Mouse (Mus musculus): Measurements from ENCODE around the gene Olfr1105. TPM values are rescaled to one million over a fixed set of nuclear protein-coding genes. Genes with fewer than 3 reads are reported as not detected.

Gene Olfr1105
- polyA plus RNA-seq (2015; fragmentation: Nextera tagmentation; extraction: Ambion mirVana), result not detected in 2 replicates

GRCm38 (mm10) chr2:87036431-87036830, at the start of gene Olfr1105:
Gene Olfr1105, minus strand, starts transcription at chr2:87036531.
- H3K27me3 ChIP-seq, result no peaks in the 10 kb centered on the region
- H3K4me1 ChIP-seq, result no peaks in the 10 kb centered on the region
- H3K36me3 ChIP-seq, result no peaks in the 10 kb centered on the region
- H3K27ac ChIP-seq, result no peak within 1 kb of the TSS
- H3K9me3 ChIP-seq (replicated peaks), result no peaks in the 10 kb centered on the region
- no peak within 1 kb of the TSS for H3K4me3 ChIP-seq (replicated peaks)
- H3K9ac ChIP-seq, result no peak within 1 kb of the TSS
- H3K4me2 ChIP-seq, result no peak within 1 kb of the TSS
- ATAC-seq (replicated peaks; ENCODE audit: low FRiP score), result no peak

- Histone ChIP-seq H3K27me3 (no peaks in the 10 kb centered on the region), H3K9me3 (replicated peaks) (no peaks in the 10 kb centered on the region), H3K9ac (no peak within 1 kb of the TSS), H3K4me1 (no peaks in the 10 kb centered on the region), H3K36me3 (no peaks in the 10 kb centered on the region), H3K27ac (no peak within 1 kb of the TSS), H3K4me3 (replicated peaks) (no peak within 1 kb of the TSS), H3K4me2 (no peak within 1 kb of the TSS)
- 86% methylated on average over 1 of the region's 1 CpGs for WGBS
- no peak for ATAC-seq (replicated peaks; ENCODE audit: low FRiP score)
These were observed 39.4 kb upstream of the Olfr1105 start, which contains the start of gene Olfr1107 for GRCm38 (mm10) chr2:87075717-87076116. Gene Olfr1107, minus strand, starts transcription at chr2:87075817.

- H3K27me3 ChIP-seq, result no peaks in the 10 kb centered on the region
- no peaks in the 10 kb centered on the region for H3K36me3 ChIP-seq
- H3K27ac ChIP-seq, result no peak within 1 kb of the TSS
- no peak within 1 kb of the TSS for H3K9ac ChIP-seq
- WGBS, result 63% methylated on average over 1 of the region's 1 CpGs
- no peak within 1 kb of the TSS for H3K4me2 ChIP-seq
- no peaks in the 10 kb centered on the region for H3K4me1 ChIP-seq
- no peaks in the 10 kb centered on the region for H3K9me3 ChIP-seq (replicated peaks)
- no peak for ATAC-seq (replicated peaks; ENCODE audit: low FRiP score)
- no peak within 1 kb of the TSS for H3K4me3 ChIP-seq (replicated peaks)
These were observed 15.8 kb upstream of the Olfr1105 start, which contains the start of gene Olfr1106 for GRCm38 (mm10) chr2:87052173-87052572. Gene Olfr1106, minus strand, starts transcription at chr2:87052273.

GRCm38 (mm10) chr2:87026980-87027379, 9.4 kb downstream of the Olfr1105 start, which contains the start of gene Olfr1104:
Gene Olfr1104, minus strand, starts transcription at chr2:87027080.
- H3K4me2 ChIP-seq, result no peak within 1 kb of the TSS
- no peak within 1 kb of the TSS for H3K27ac ChIP-seq
- no peak for ATAC-seq (replicated peaks; ENCODE audit: low FRiP score)
- no peaks in the 10 kb centered on the region for H3K9me3 ChIP-seq (replicated peaks)
- H3K9ac ChIP-seq, result no peak within 1 kb of the TSS
- no peak within 1 kb of the TSS for H3K4me3 ChIP-seq (replicated peaks)
- H3K27me3 ChIP-seq, result no peaks in the 10 kb centered on the region
- 74% methylated on average over 1 of the region's 1 CpGs for WGBS
- H3K4me1 ChIP-seq, result no peaks in the 10 kb centered on the region
- no peaks in the 10 kb centered on the region for H3K36me3 ChIP-seq

GRCm38 (mm10) chr2:86998098-86998497, 38.2 kb downstream of the Olfr1105 start, which contains the start of gene Olfr1102:
Gene Olfr1102, plus strand, starts transcription at chr2:86998398.
- no peak for ATAC-seq (replicated peaks; ENCODE audit: low FRiP score)
- H3K36me3 ChIP-seq, result no peaks in the 10 kb centered on the region
- H3K4me3 ChIP-seq (replicated peaks), result no peak within 1 kb of the TSS
- no peak within 1 kb of the TSS for H3K4me2 ChIP-seq
- no peak within 1 kb of the TSS for H3K9ac ChIP-seq
- H3K4me1 ChIP-seq, result no peaks in the 10 kb centered on the region
- no peaks in the 10 kb centered on the region for H3K27me3 ChIP-seq
- H3K27ac ChIP-seq, result no peak within 1 kb of the TSS
- H3K9me3 ChIP-seq (replicated peaks), result no peaks in the 10 kb centered on the region

GRCm38 (mm10) chr2:86991121-86991520, 45.2 kb downstream of the Olfr1105 start, which contains the start of gene Olfr1101:
Gene Olfr1101, minus strand, starts transcription at chr2:86991221.
- H3K27me3 ChIP-seq, result no peaks in the 10 kb centered on the region
- no peak for ATAC-seq (replicated peaks; ENCODE audit: low FRiP score)
- no peaks in the 10 kb centered on the region for H3K9me3 ChIP-seq (replicated peaks)
- 81% methylated on average over 3 of the region's 3 CpGs for WGBS
- no peaks in the 10 kb centered on the region for H3K36me3 ChIP-seq
- H3K4me2 ChIP-seq, result no peak within 1 kb of the TSS
- no peaks in the 10 kb centered on the region for H3K4me1 ChIP-seq
- H3K27ac ChIP-seq, result no peak within 1 kb of the TSS
- no peak within 1 kb of the TSS for H3K9ac ChIP-seq
- no peak within 1 kb of the TSS for H3K4me3 ChIP-seq (replicated peaks)

Other genes with a start within 250 kb of the Olfr1105 start
- not detected in 2 replicates for gene Olfr141, start 226.5 kb downstream of the Olfr1105 start, polyA plus RNA-seq (2015; fragmentation: Nextera tagmentation; extraction: Ambion mirVana)
- not detected in 2 replicates for gene Olfr1094, start 211.9 kb downstream of the Olfr1105 start, polyA plus RNA-seq (2015; fragmentation: Nextera tagmentation; extraction: Ambion mirVana)
- gene Olfr1095, start 184.8 kb downstream of the Olfr1105 start, polyA plus RNA-seq (2015; fragmentation: Nextera tagmentation; extraction: Ambion mirVana), result not detected in 2 replicates
- gene Gm13723, start 161.7 kb downstream of the Olfr1105 start, polyA plus RNA-seq (2015; fragmentation: Nextera tagmentation; extraction: Ambion mirVana), result not detected in 2 replicates
- not detected in 2 replicates for gene Olfr1097, start 144.3 kb downstream of the Olfr1105 start, polyA plus RNA-seq (2015; fragmentation: Nextera tagmentation; extraction: Ambion mirVana)
- gene Olfr1098, start 112.0 kb downstream of the Olfr1105 start, polyA plus RNA-seq (2015; fragmentation: Nextera tagmentation; extraction: Ambion mirVana), result not detected in 2 replicates
- not detected in 2 replicates for gene Olfr1099, start 75.8 kb downstream of the Olfr1105 start, polyA plus RNA-seq (2015; fragmentation: Nextera tagmentation; extraction: Ambion mirVana)
- gene Olfr1100, start 56.6 kb downstream of the Olfr1105 start, polyA plus RNA-seq (2015; fragmentation: Nextera tagmentation; extraction: Ambion mirVana), result not detected in 2 replicates
- gene Olfr1101, start 45.3 kb downstream of the Olfr1105 start, polyA plus RNA-seq (2015; fragmentation: Nextera tagmentation; extraction: Ambion mirVana), result not detected in 2 replicates
- gene Olfr1102, start 38.1 kb downstream of the Olfr1105 start, polyA plus RNA-seq (2015; fragmentation: Nextera tagmentation; extraction: Ambion mirVana), result not detected in 2 replicates
- not detected in 2 replicates for gene Olfr1104, start 9.5 kb downstream of the Olfr1105 start, polyA plus RNA-seq (2015; fragmentation: Nextera tagmentation; extraction: Ambion mirVana)
- gene Olfr1106, start 15.7 kb upstream of the Olfr1105 start, polyA plus RNA-seq (2015; fragmentation: Nextera tagmentation; extraction: Ambion mirVana), result not detected in 2 replicates
- not detected in 2 replicates for gene Olfr1107, start 39.3 kb upstream of the Olfr1105 start, polyA plus RNA-seq (2015; fragmentation: Nextera tagmentation; extraction: Ambion mirVana)
- gene Olfr1109, start 59.5 kb upstream of the Olfr1105 start, polyA plus RNA-seq (2015; fragmentation: Nextera tagmentation; extraction: Ambion mirVana), result not detected in 2 replicates
- gene Olfr259, start 78.0 kb upstream of the Olfr1105 start, polyA plus RNA-seq (2015; fragmentation: Nextera tagmentation; extraction: Ambion mirVana), result not detected in 2 replicates
- not detected in 2 replicates for gene Olfr1110, start 103.8 kb upstream of the Olfr1105 start, polyA plus RNA-seq (2015; fragmentation: Nextera tagmentation; extraction: Ambion mirVana)
- not detected in 2 replicates for gene Olfr1111, start 116.1 kb upstream of the Olfr1105 start, polyA plus RNA-seq (2015; fragmentation: Nextera tagmentation; extraction: Ambion mirVana)
- not detected in 2 replicates for gene Olfr1112, start 151.3 kb upstream of the Olfr1105 start, polyA plus RNA-seq (2015; fragmentation: Nextera tagmentation; extraction: Ambion mirVana)
- not detected in 2 replicates for gene Olfr1113, start 172.4 kb upstream of the Olfr1105 start, polyA plus RNA-seq (2015; fragmentation: Nextera tagmentation; extraction: Ambion mirVana)
- gene Olfr1115, start 211.5 kb upstream of the Olfr1105 start, polyA plus RNA-seq (2015; fragmentation: Nextera tagmentation; extraction: Ambion mirVana), result not detected in 2 replicates
- not detected in 2 replicates for gene Olfr1116, start 231.0 kb upstream of the Olfr1105 start, polyA plus RNA-seq (2015; fragmentation: Nextera tagmentation; extraction: Ambion mirVana)

Data from kidney, embryonic 15.5 days (tissue).